Mouse (Mus musculus): ENCODE measurements around the gene D430019H16Rik.
A peak's percentile ranks its signal among the peaks of the same experiment; 100 is the strongest.

The D430019H16Rik gene

GRCm38 (mm10) chr12:105453670-105454257 lies at the start of gene D430019H16Rik:
Gene D430019H16Rik (plus strand): TSS chr12:105453856.
- ATAC-seq (ENCODE audit: low TSS enrichment), result peak; percentile 23

- no peak for ATAC-seq (ENCODE audit: low TSS enrichment)
Observed at GRCm38 (mm10) chr12:105406008-105406407, 47.6 kb upstream of the D430019H16Rik start.

GRCm38 (mm10) chr12:105413909-105414308 lies 39.7 kb upstream of the D430019H16Rik start:
- ATAC-seq (ENCODE audit: low TSS enrichment), result no peak

- ATAC-seq (ENCODE audit: low TSS enrichment), result no peak
Observed at GRCm38 (mm10) chr12:105420476-105420875, 33.2 kb upstream of the D430019H16Rik start.

- ATAC-seq (ENCODE audit: low TSS enrichment), result peak; percentile 44; the same call in 1 of the 2 replicates
Observed at GRCm38 (mm10) chr12:105426541-105426940, 27.1 kb upstream of the D430019H16Rik start.

GRCm38 (mm10) chr12:105427039-105427757 lies 26.5 kb upstream of the D430019H16Rik start:
- ATAC-seq (ENCODE audit: low TSS enrichment), result peak; percentile 69; the same call in 1 of the 2 replicates

- peak; percentile 68 for ATAC-seq (ENCODE audit: low TSS enrichment)
Observed at GRCm38 (mm10) chr12:105431872-105432271, 21.8 kb upstream of the D430019H16Rik start.

GRCm38 (mm10) chr12:105432807-105433206 lies 20.8 kb upstream of the D430019H16Rik start:
- no peak for ATAC-seq (ENCODE audit: low TSS enrichment)

GRCm38 (mm10) chr12:105438259-105438658 lies 15.4 kb upstream of the D430019H16Rik start:
- ATAC-seq (ENCODE audit: low TSS enrichment), result peak; percentile 86

GRCm38 (mm10) chr12:105439976-105440375 lies 13.7 kb upstream of the D430019H16Rik start:
- ATAC-seq (ENCODE audit: low TSS enrichment), result no peak

- ATAC-seq (ENCODE audit: low TSS enrichment), result peak; percentile 61
Observed at GRCm38 (mm10) chr12:105443569-105443968, 10.1 kb upstream of the D430019H16Rik start.

- ATAC-seq (ENCODE audit: low TSS enrichment), result no peak
Observed at GRCm38 (mm10) chr12:105445767-105446166, 7.9 kb upstream of the D430019H16Rik start.

GRCm38 (mm10) chr12:105449239-105449638 lies 4.4 kb upstream of the D430019H16Rik start:
- ATAC-seq (ENCODE audit: low TSS enrichment), result peak; percentile 74

- peak; percentile 35 for ATAC-seq (ENCODE audit: low TSS enrichment)
Observed at GRCm38 (mm10) chr12:105454258-105455062, 804 bp downstream of the D430019H16Rik start.

- ATAC-seq (ENCODE audit: low TSS enrichment), result peak; percentile 44
Observed at GRCm38 (mm10) chr12:105455063-105455559, 1.5 kb downstream of the D430019H16Rik start.

GRCm38 (mm10) chr12:105458791-105459190 lies 5.1 kb downstream of the D430019H16Rik start:
- no peak for ATAC-seq (ENCODE audit: low TSS enrichment)

- no peak for ATAC-seq (ENCODE audit: low TSS enrichment)
Observed at GRCm38 (mm10) chr12:105461066-105461465, 7.4 kb downstream of the D430019H16Rik start.

GRCm38 (mm10) chr12:105469026-105469425 lies 15.4 kb downstream of the D430019H16Rik start:
- no peak for ATAC-seq (ENCODE audit: low TSS enrichment)

GRCm38 (mm10) chr12:105475230-105475911 lies 21.7 kb downstream of the D430019H16Rik start:
- ATAC-seq (ENCODE audit: low TSS enrichment), result peak; percentile 53

- ATAC-seq (ENCODE audit: low TSS enrichment), result peak; percentile 4; the same call in 1 of the 2 replicates
Observed at GRCm38 (mm10) chr12:105476453-105476852, 22.8 kb downstream of the D430019H16Rik start.

GRCm38 (mm10) chr12:105476993-105477392 lies 23.3 kb downstream of the D430019H16Rik start:
- ATAC-seq (ENCODE audit: low TSS enrichment), result peak; percentile 51; the same call in 1 of the 2 replicates

Data from frontal cortex, adult (tissue).